Mouse (Mus musculus): ENCODE data around the gene Tmc7. TPM values are rescaled to one million over a fixed set of nuclear protein-coding genes. Genes with fewer than 3 reads are reported as not detected.
A peak's percentile ranks its signal among the peaks of the same experiment; 100 is the strongest.

The Tmc7 gene
- polyA plus RNA-seq, 1 experiment from 2014 or later: 6.9 TPM

DNA sequence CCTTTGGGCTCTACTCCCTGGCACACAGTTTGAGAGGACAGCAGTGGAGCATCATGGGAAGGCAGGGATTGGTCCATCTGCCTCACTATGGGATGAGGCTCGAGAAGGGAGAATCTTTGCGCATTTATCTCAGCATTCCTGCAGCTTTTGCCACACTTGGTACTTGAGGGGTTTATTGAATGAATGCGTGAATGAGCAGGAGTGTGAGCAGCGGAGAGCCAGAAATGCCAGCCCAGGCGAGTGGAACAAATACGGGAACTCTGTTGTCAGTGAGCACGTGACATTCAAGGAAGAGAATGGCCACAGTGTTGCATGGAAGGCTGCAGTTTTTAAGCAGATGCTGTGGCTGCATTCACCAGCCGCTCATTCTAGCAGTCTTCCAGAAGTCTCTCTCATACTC is 82.2 kb downstream of the Tmc7 start:
- Histone ChIP-seq H3K4me1 (ENCODE audit: control insufficient read depth, insufficient read depth, low read length) (no peaks in the 10 kb centered on the region), H3K27me3 (replicated peaks; ENCODE audit: control insufficient read depth, insufficient read depth, low read length) (no peaks in the 10 kb centered on the region), H3K9me3 (replicated peaks; ENCODE audit: control insufficient read depth, low read length) (no peaks in the 10 kb centered on the region), H3K4me3 (ENCODE audit: low read depth, low read length) (no peak overlapping the region), H3K27ac (ENCODE audit: low read depth, low read length) (no peak overlapping the region), H3K4me2 (ENCODE audit: low read length) (no peak overlapping the region), H3K9ac (ENCODE audit: low read length) (no peak overlapping the region), H3K36me3 (ENCODE audit: control insufficient read depth, insufficient read depth, low read length) (no peaks in the 10 kb centered on the region)
- WGBS: 56% methylated on average over 8 of the region's 8 CpGs
- no peak for ATAC-seq
- DNase-seq (ENCODE audit: low spot score): peak; percentile 13

DNA sequence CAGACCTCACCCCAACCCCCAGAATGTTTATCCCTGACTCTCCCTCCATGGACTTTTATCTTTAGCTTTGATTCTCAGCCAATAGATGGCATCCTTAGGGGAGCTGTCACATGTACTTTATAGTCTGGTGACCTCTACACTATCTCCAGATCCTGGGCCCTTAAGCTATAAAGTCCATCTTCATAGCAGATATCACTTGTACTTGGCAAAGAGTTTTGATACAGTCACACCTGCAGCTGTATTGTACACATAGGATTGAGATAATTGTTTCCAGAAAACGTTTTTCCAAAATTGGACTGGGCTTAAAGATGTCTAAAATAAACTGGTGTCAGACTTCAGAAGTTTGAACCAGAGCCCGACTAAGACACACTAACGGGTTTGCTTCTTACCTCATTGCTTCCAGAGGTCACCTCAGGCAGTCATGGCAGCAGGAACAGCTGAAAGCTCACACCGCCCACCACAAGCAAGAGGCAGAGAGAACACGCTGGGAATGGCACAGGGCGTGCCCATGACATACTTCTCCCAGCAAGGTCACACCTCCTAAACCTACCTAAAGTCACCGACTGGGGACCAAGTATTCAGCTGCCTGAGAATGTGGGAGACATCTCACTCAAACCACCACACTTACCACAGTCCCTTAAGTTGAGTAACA is 84.6 kb downstream of the Tmc7 start:
- DNase-seq (ENCODE audit: low spot score) (no peak), ATAC-seq (no peak)
- Histone ChIP-seq H3K4me1 (ENCODE audit: control insufficient read depth, insufficient read depth, low read length) (no peaks in the 10 kb centered on the region), H3K27me3 (replicated peaks; ENCODE audit: control insufficient read depth, insufficient read depth, low read length) (no peaks in the 10 kb centered on the region), H3K27ac (ENCODE audit: low read depth, low read length) (no peak overlapping the region), H3K9me3 (replicated peaks; ENCODE audit: control insufficient read depth, low read length) (no peaks in the 10 kb centered on the region), H3K36me3 (ENCODE audit: control insufficient read depth, insufficient read depth, low read length) (no peaks in the 10 kb centered on the region), H3K4me2 (ENCODE audit: low read length) (no peak overlapping the region), H3K4me3 (ENCODE audit: low read depth, low read length) (no peak overlapping the region), H3K9ac (ENCODE audit: low read length) (no peak overlapping the region)
- 79% methylated on average over 7 of the region's 7 CpGs for WGBS

DNA sequence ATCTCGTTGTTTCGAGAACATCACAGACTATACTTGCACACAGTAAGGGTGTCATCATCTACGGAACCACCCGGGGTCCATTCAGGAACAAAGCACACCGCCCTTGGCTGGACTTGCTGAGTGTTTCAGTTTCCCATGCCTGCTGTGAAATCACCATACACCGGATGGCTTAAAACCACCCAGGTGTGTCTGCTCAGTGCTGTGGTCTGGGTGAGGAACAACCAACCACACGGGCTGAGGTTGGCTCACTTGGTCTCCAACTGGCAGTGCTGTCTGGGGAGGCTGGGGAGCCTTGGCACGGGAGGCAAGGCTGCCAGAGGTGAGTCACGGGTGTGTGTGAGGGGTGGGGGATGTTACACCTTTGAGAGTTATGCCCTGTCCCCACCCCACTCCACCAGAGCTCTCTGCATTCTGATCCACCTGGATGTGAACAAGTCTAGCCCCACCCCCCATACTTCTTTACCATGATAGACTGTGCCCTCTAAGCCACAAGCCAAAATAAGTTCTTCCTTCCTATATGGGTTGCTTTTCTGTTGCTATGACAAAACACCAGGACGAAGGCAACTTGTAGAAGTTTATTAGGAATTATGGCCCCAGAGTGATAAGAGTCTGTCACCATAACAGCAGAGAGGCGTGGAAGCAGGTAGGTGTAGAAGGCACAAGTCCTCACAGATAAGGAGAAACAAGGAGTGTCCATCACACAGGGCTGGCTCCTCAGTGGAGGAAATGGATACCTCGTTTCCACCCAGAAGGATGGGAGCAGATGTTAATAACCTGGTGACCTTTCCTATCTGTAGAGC is 85.4 kb downstream of the Tmc7 start:
- 87% methylated on average over 12 of the region's 12 CpGs for WGBS
- no peak overlapping the region for H3K27ac ChIP-seq (ENCODE audit: low read depth, low read length)

DNA sequence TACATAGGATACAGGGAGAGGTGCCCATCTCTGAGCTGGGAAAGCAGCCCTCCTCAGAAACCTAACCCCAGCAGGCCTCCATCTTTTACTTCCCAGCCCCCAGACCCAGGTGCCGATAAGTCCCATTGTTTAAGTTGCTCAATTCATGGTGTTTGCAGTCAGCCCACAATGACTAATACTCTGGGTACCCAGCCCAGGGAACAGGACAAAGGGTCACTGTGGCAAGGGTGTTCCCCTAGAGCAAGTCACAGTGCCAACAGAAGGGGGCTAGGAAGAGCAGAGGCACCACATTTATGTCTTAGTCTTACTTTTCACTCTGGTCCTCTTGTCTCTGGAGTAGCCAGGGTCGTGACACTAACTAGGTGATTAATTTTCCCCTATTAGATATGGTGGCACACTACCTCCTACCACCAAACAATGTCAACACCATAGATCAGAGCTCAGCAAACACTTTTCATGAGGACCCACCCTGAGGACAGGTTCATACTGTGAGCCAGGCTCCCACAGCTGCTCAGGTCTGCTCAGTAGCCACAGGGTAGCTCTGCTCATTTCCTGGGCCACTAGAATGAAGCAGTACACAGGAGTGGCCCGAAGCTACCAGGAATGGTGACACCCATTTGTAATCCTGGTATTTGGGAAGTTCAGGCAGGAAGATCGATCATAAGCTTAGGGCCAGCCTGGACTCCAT is 89.5 kb downstream of the Tmc7 start:
- no peak overlapping the region for H3K27ac ChIP-seq (ENCODE audit: low read depth, low read length)
- no peak overlapping the region for H3K9ac ChIP-seq (ENCODE audit: low read length)
- H3K27me3 ChIP-seq (replicated peaks; ENCODE audit: control insufficient read depth, insufficient read depth, low read length): peaks cover 30% of the 10 kb centered on the region
- no peaks in the 10 kb centered on the region for H3K9me3 ChIP-seq (replicated peaks; ENCODE audit: control insufficient read depth, low read length)
- WGBS: 78% methylated on average over 4 of the region's 4 CpGs
- ATAC-seq (no peak), DNase-seq (ENCODE audit: low spot score) (no peak)
- H3K36me3 ChIP-seq (ENCODE audit: control insufficient read depth, insufficient read depth, low read length): no peaks in the 10 kb centered on the region
- H3K4me1 ChIP-seq (ENCODE audit: control insufficient read depth, insufficient read depth, low read length): no peaks in the 10 kb centered on the region
- H3K4me2 ChIP-seq (ENCODE audit: low read length): no peak overlapping the region
- no peak overlapping the region for H3K4me3 ChIP-seq (ENCODE audit: low read depth, low read length)

More for the DNA sequence above, 85.4 kb downstream of the Tmc7 start:
- Histone ChIP-seq H3K9me3 (replicated peaks; ENCODE audit: control insufficient read depth, low read length) (no peaks in the 10 kb centered on the region), H3K27me3 (replicated peaks; ENCODE audit: control insufficient read depth, insufficient read depth, low read length) (no peaks in the 10 kb centered on the region), H3K4me1 (ENCODE audit: control insufficient read depth, insufficient read depth, low read length) (no peaks in the 10 kb centered on the region), H3K9ac (ENCODE audit: low read length) (no peak overlapping the region), H3K4me3 (ENCODE audit: low read depth, low read length) (no peak overlapping the region), H3K36me3 (ENCODE audit: control insufficient read depth, insufficient read depth, low read length) (no peaks in the 10 kb centered on the region), H3K4me2 (ENCODE audit: low read length) (no peak overlapping the region)
- ATAC-seq: no peak
- no peak for DNase-seq (ENCODE audit: low spot score)

DNA sequence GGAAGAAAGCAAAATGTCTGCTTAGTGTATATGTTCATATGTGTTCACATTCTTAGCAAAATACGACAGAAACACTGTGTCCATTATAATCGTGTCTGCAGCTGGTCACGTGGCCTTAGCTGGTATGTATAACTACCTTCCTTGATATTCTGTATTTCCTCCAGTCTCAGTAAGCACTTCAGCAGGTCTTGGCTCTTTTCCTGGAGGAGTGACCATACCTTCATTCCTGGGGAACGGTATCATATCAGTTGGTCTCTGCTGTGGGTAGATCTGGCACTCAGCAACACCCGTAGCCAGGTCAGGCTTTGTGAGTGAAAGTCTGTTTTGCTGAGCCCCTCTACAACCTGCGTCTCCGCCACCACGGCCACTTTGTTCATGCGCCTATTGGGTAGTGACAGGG is 90.6 kb downstream of the Tmc7 start:
- 93% methylated on average over 9 of the region's 9 CpGs for whole genome bisulfite sequencing

DNA sequence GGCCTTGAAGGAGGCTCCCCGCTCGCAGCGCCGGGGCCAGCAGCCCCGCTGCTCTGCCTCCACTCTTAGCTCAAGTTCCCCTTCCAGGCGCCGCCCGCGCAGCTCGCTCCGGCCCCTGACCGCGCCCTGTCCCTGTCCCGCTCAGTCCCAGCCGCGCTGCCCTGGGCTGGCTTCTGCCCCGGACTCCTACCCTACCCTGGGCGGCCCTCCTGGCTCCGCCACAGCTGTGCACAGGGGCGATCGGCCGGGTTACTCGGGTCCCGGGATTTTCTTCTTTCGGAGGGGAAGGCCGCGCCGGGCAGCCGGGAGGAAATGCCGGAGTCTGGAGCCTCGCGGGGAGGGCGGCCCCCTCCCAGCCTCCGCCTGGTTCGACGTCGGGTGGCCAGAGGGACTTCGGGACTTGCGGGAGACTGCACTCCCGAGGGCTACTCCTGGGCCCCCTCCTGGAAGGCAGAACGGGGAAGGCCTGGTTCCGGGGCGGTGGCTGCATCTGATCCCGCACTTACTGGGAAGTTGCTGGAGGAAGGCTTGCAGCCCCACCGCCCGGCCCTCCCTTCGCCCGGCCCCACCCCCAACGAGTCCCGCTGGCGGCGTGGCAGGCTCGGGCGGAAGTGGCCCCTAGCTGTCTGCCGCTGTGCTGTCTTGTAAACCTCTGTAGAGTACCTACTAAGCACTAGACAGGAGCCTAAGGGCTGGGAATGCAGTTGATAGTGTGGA is 92.9 kb downstream of the Tmc7 start, which contains the start of gene Itpripl2:
Itpripl2 (minus strand) TSS at position 545 of the 717 bp plus-strand sequence.
- 1% methylated on average over 55 of the region's 55 CpGs for WGBS
- ATAC-seq (peak; percentile 82), DNase-seq (ENCODE audit: low spot score) (peak; percentile 30)
- Histone ChIP-seq H3K36me3 (ENCODE audit: control insufficient read depth, insufficient read depth, low read length) (no peaks in the 10 kb centered on the region), H3K9me3 (replicated peaks; ENCODE audit: control insufficient read depth, low read length) (no peaks in the 10 kb centered on the region), H3K4me1 (ENCODE audit: control insufficient read depth, insufficient read depth, low read length) (no peaks in the 10 kb centered on the region), H3K9ac (ENCODE audit: low read length) (peak within 1 kb of the TSS; percentile 76), H3K4me2 (ENCODE audit: low read length) (peak within 1 kb of the TSS; percentile 79), H3K4me3 (ENCODE audit: low read depth, low read length) (peak within 1 kb of the TSS; percentile 45), H3K27ac (ENCODE audit: low read depth, low read length) (no peak within 1 kb of the TSS), H3K27me3 (replicated peaks; ENCODE audit: control insufficient read depth, insufficient read depth, low read length) (peaks cover 47% of the 10 kb centered on the region)

More for the DNA sequence above, 90.6 kb downstream of the Tmc7 start:
- no peak overlapping the region for H3K4me3 ChIP-seq (ENCODE audit: low read depth, low read length)
- H3K9ac ChIP-seq (ENCODE audit: low read length): no peak overlapping the region
- H3K36me3 ChIP-seq (ENCODE audit: control insufficient read depth, insufficient read depth, low read length): no peaks in the 10 kb centered on the region
- DNase-seq (ENCODE audit: low spot score) (no peak), ATAC-seq (no peak)
- no peak overlapping the region for H3K27ac ChIP-seq (ENCODE audit: low read depth, low read length)
- no peaks in the 10 kb centered on the region for H3K4me1 ChIP-seq (ENCODE audit: control insufficient read depth, insufficient read depth, low read length)
- H3K9me3 ChIP-seq (replicated peaks; ENCODE audit: control insufficient read depth, low read length): no peaks in the 10 kb centered on the region
- peaks cover 41% of the 10 kb centered on the region for H3K27me3 ChIP-seq (replicated peaks; ENCODE audit: control insufficient read depth, insufficient read depth, low read length)
- no peak overlapping the region for H3K4me2 ChIP-seq (ENCODE audit: low read length)

DNA sequence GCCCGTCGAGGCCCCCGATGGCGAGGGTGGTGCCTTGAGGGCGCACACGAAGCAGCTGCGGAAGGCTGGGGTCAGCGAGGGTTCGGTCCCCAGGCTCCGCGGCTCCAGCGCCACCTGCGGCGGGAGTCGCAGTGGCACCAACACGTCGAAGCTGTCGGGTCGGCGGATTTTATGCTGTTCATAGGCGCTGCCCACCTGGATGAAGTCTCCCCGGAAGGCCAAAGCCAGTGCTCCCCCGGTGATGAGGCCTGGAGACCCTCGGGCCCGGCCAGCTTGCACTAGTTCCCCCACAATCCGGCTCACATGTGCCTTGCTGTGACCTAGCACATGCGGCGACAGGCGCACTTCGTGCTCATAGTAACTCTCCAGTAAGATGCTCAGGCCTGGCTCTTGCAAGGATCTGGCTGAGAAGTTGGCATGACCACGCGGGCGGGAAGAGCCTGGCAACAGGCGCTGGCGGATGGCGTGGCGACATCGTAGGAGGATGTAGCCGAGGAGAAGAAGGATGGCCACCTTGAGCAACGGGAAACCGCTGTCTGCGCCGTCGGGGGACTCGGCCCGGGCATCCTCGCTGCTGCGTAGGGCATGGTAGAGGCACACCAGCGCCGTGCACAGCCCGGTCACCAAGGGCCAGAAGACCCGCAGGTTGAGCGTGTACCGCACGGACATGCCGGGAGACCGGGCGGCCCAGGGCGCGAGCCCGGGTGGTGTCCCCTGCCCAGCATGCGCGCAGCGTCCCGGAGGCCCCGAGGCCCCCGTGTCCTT is 93.7 kb downstream of the Tmc7 start:
- Histone ChIP-seq H3K9ac (ENCODE audit: low read length) (peak overlapping the region; percentile 76), H3K27me3 (replicated peaks; ENCODE audit: control insufficient read depth, insufficient read depth, low read length) (peaks cover 47% of the 10 kb centered on the region), H3K4me1 (ENCODE audit: control insufficient read depth, insufficient read depth, low read length) (no peaks in the 10 kb centered on the region), H3K36me3 (ENCODE audit: control insufficient read depth, insufficient read depth, low read length) (no peaks in the 10 kb centered on the region), H3K27ac (ENCODE audit: low read depth, low read length) (no peak overlapping the region), H3K4me2 (ENCODE audit: low read length) (peak overlapping the region; percentile 79), H3K9me3 (replicated peaks; ENCODE audit: control insufficient read depth, low read length) (no peaks in the 10 kb centered on the region), H3K4me3 (ENCODE audit: low read depth, low read length) (peak overlapping the region; percentile 45)
- DNase-seq (ENCODE audit: low spot score) (peak; percentile 31), ATAC-seq (peak; percentile 42; the same call in 1 of the 2 replicates)
- WGBS: 3% methylated on average over 67 of the region's 67 CpGs
